Mouse (Mus musculus) olfactory bulb, adult 2 months (tissue): Measurements from ENCODE around the gene Mrps35.

ENCODE experiments used
- CTCF ChIP-seq: fragments of 200-500 bp; IDR thresholded peaks from 2 replicates; pipeline ENCODE4 v1.5.1; 2012; ENCODE audit warnings: low read depth, mild to moderate bottlenecking, low read length, moderate library complexity; ENCODE audit not compliant: insufficient read depth
- POLR2A ChIP-seq: fragments of 200-500 bp; IDR thresholded peaks from 2 replicates; pipeline ENCODE4 v1.6.1; 2012; ENCODE audit warnings: mild to moderate bottlenecking, low read depth, low read length, moderate library complexity; ENCODE audit not compliant: insufficient read depth

- TF ChIP-seq CTCF (no peak), POLR2A (no peak)
Observed at GRCm38 (mm10) chr6:147087736-147088135, 45.2 kb downstream of the Mrps35 start.
